Mouse (Mus musculus) spleen, adult 2 months (tissue): ENCODE results near the gene Gm10715. TPM values are rescaled to one million over a fixed set of nuclear protein-coding genes. Genes with fewer than 3 reads are reported as not detected.

ENCODE experiments used
- polyA plus RNA-seq: library from polyadenylated mRNA; depleted of rRNA; stranded (reverse); fragments of >200 nt; gene quantifications from 2 replicates; pipeline ENCODE4 v1.2.3, GENCODE M21; 2012; rRNA removed

The Gm10715 gene
- polyA plus RNA-seq, 1 experiment = not detected

Other genes with a start within 250 kb of the Gm10715 start
- not detected in 2 replicates for gene Gm10722, start 36.0 kb upstream of the Gm10715 start, polyA plus RNA-seq
- not detected in 2 replicates for gene Gm11168, start 33.5 kb upstream of the Gm10715 start, polyA plus RNA-seq
- gene Gm10721, start 23.7 kb upstream of the Gm10715 start, polyA plus RNA-seq = not detected in 2 replicates
- not detected in 2 replicates for gene Gm10720, start 21.2 kb upstream of the Gm10715 start, polyA plus RNA-seq
- gene Gm10719, start 19.5 kb upstream of the Gm10715 start, polyA plus RNA-seq = not detected in 2 replicates
- not detected in 2 replicates for gene Gm10718, start 13.3 kb upstream of the Gm10715 start, polyA plus RNA-seq
- gene Gm10717, start 11.5 kb upstream of the Gm10715 start, polyA plus RNA-seq = not detected in 2 replicates
- not detected in 2 replicates for gene Gm17535, start 2.3 kb upstream of the Gm10715 start, polyA plus RNA-seq